Mouse (Mus musculus): ENCODE measurements around the gene Olfr1394. TPM values are rescaled to one million over a fixed set of nuclear protein-coding genes. Genes with fewer than 3 reads are reported as not detected.

The Olfr1394 gene
- polyA plus RNA-seq, 1 experiment from 2014 or later: not detected

DNA sequence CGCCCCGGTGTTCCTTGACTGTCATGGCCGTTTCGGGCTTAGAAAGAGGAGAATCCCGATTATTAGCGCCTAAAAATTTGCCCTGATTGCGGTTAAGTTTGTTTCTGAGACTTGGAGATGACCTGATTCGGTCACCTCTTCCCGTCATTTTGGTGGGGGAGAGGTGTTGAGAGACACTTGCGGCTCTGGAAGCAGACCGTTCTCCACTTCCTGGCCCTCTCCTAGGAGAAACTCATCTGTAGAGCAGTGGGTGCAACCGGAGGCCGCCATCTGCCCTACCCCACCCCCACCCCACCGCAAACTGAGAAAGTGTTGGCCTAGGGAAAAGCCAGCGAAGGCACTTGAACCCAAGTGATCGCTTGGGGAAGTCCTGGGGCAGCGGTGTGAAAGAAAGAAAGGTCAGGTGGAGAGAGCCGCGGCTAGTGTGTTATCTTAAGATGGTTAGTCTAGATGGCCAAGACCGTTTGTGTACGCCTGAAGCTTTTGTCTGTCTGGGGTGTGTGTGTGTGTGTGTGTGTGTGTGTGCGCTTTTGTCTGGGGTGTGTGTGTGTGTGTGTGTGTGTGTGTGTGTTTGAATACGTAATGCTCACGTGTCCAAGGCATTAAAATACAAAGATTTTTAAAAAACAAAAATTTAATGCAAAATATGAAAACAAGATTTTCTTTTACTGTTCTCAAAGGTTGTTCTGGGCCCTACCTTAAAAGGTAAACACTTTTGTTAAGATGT is 49.8 kb downstream of the Olfr1394 start:
- Histone ChIP-seq H3K36me3 (ENCODE audit: control insufficient read depth, insufficient read depth, low read length) (no peaks in the 10 kb centered on the region), H3K4me2 (replicated peaks; ENCODE audit: low read depth) (peak overlapping the region; percentile 83), H3K9me3 (ENCODE audit: control insufficient read depth, low read length) (no peaks in the 10 kb centered on the region), H3K27me3 (ENCODE audit: control insufficient read depth, insufficient read depth, low read length) (no peaks in the 10 kb centered on the region), H3K9ac (ENCODE audit: low read length) (peak overlapping the region; percentile 93), H3K4me3 (ENCODE audit: low read depth, low read length) (peak overlapping the region; percentile 85), H3K4me1 (replicated peaks; ENCODE audit: control insufficient read depth, insufficient read depth) (peaks cover 4% of the 10 kb centered on the region; the same call in 1 of the 2 replicates), H3K27ac (replicated peaks) (peak overlapping the region; percentile 99)
- no peak for TF ChIP-seq EP300 (optimal IDR thresholded peaks at IDR 0.05)
- no peak for TF ChIP-seq CTCF (IDR thresholded peaks at IDR 0.05; ENCODE audit: low read depth)
- WGBS: 0% methylated on average over 24 of the region's 24 CpGs
- peak; percentile 72 for ATAC-seq (ENCODE audit: low FRiP score, low TSS enrichment)
- DNase-seq (ENCODE audit: low spot score): peak; percentile 68

DNA sequence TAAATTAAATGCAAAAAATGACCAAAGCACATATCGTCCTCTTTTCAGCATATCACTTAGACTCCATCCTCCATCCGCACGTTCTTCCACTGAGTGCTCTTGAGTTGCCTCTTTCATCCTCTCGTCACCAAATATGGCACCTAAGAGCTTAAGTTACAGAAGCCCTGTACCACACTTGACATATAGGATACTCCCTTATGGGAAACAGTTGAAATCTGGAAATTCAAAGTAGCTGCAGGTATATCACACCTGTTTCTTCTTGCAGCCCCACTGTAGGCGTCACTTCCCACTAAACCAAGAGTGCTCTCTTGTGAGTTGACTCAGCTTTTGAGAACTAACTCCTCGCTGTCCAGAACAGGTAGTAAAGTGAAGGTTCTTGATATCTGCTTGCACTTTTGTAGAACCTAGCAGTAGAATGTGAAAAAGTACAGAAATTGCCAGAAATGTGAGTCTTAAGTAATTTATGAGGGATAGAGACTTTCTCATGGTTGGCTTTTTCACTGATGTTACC is 51.0 kb downstream of the Olfr1394 start:
- DNase-seq (ENCODE audit: low spot score): no peak
- Histone ChIP-seq H3K9me3 (ENCODE audit: control insufficient read depth, low read length) (no peaks in the 10 kb centered on the region), H3K36me3 (ENCODE audit: control insufficient read depth, insufficient read depth, low read length) (no peaks in the 10 kb centered on the region), H3K4me3 (ENCODE audit: low read depth, low read length) (no peak overlapping the region), H3K4me1 (replicated peaks; ENCODE audit: control insufficient read depth, insufficient read depth) (peaks cover 4% of the 10 kb centered on the region; the same call in 1 of the 2 replicates), H3K9ac (ENCODE audit: low read length) (no peak overlapping the region), H3K27me3 (ENCODE audit: control insufficient read depth, insufficient read depth, low read length) (no peaks in the 10 kb centered on the region), H3K27ac (replicated peaks) (no peak overlapping the region), H3K4me2 (replicated peaks; ENCODE audit: low read depth) (peak overlapping the region; percentile 83; the same call in 1 of the 2 replicates)
- WGBS: 71% methylated on average over 6 of the region's 6 CpGs
- no peak for ATAC-seq (ENCODE audit: low FRiP score, low TSS enrichment)
- TF ChIP-seq EP300 (optimal IDR thresholded peaks at IDR 0.05) (no peak), CTCF (IDR thresholded peaks at IDR 0.05; ENCODE audit: low read depth) (no peak)

DNA sequence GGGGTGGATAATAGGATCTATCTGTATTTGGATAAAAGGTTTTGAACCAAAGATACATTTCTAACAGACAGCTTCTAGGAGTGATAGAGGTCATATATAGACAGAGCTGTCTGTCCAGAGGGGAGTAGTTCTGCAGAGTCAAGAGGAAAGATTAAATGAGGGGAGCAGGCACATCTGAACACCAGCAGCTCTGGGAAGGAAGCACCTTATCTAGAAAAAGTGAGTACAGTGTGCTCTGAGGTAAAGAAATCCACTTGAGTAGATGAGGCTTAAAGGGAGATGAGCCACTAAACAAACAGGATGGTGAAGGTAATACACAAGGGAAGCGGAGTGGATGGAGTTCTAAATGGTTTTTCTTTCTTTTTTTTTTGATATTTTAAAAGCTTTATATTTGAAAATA is 53.3 kb downstream of the Olfr1394 start:
- 97% methylated on average over 1 of the region's 1 CpGs for WGBS
- Histone ChIP-seq H3K9ac (ENCODE audit: low read length) (no peak overlapping the region), H3K9me3 (ENCODE audit: control insufficient read depth, low read length) (no peaks in the 10 kb centered on the region), H3K27ac (replicated peaks) (no peak overlapping the region), H3K4me3 (ENCODE audit: low read depth, low read length) (no peak overlapping the region), H3K4me1 (replicated peaks; ENCODE audit: control insufficient read depth, insufficient read depth) (peaks cover 4% of the 10 kb centered on the region; the same call in 1 of the 2 replicates), H3K27me3 (ENCODE audit: control insufficient read depth, insufficient read depth, low read length) (no peaks in the 10 kb centered on the region), H3K36me3 (ENCODE audit: control insufficient read depth, insufficient read depth, low read length) (no peaks in the 10 kb centered on the region), H3K4me2 (replicated peaks; ENCODE audit: low read depth) (no peak overlapping the region)
- DNase-seq (ENCODE audit: low spot score) (no peak), ATAC-seq (ENCODE audit: low FRiP score, low TSS enrichment) (no peak)
- TF ChIP-seq CTCF (IDR thresholded peaks at IDR 0.05; ENCODE audit: low read depth) (no peak), EP300 (optimal IDR thresholded peaks at IDR 0.05) (no peak)

Other genes with a start within 250 kb of the Olfr1394 start
- gene Psme2b, start 208.2 kb upstream of the Olfr1394 start, polyA plus RNA-seq (2015; fragmentation: Nextera tagmentation; extraction: Ambion mirVana): 4.3 and 4.7 TPM in 2 replicates
- gene Olfr56, start 175.5 kb upstream of the Olfr1394 start, polyA plus RNA-seq (2015; fragmentation: Nextera tagmentation; extraction: Ambion mirVana): 0.15 and 0.16 TPM in 2 replicates
- gene 9930111J21Rik1, start 175.0 kb upstream of the Olfr1394 start, polyA plus RNA-seq (2015; fragmentation: Nextera tagmentation; extraction: Ambion mirVana): 0.34 and 0.48 TPM in 2 replicates
- 0.01 TPM in 1 of 2 replicates, not detected in the other for gene Gm12185, start 162.2 kb upstream of the Olfr1394 start, polyA plus RNA-seq (2015; fragmentation: Nextera tagmentation; extraction: Ambion mirVana)
- gene Tgtp1, start 160.2 kb upstream of the Olfr1394 start, polyA plus RNA-seq (2015; fragmentation: Nextera tagmentation; extraction: Ambion mirVana): 3.0 and 3.6 TPM in 2 replicates
- 0.40 and 0.46 TPM in 2 replicates for gene 9930111J21Rik2, start 103.1 kb upstream of the Olfr1394 start, polyA plus RNA-seq (2015; fragmentation: Nextera tagmentation; extraction: Ambion mirVana)
- gene Tgtp2, start 90.2 kb upstream of the Olfr1394 start, polyA plus RNA-seq (2015; fragmentation: Nextera tagmentation; extraction: Ambion mirVana): 0.69 and 1.2 TPM in 2 replicates
- 10.1 and 12.7 TPM in 2 replicates for gene Ifi47, start 77.8 kb upstream of the Olfr1394 start, polyA plus RNA-seq (2015; fragmentation: Nextera tagmentation; extraction: Ambion mirVana)
- 0.11 TPM in 1 of 2 replicates, not detected in the other for gene Olfr1396, start 39.5 kb upstream of the Olfr1394 start, polyA plus RNA-seq (2015; fragmentation: Nextera tagmentation; extraction: Ambion mirVana)
- gene Olfr1395, start 12.1 kb upstream of the Olfr1394 start, polyA plus RNA-seq (2015; fragmentation: Nextera tagmentation; extraction: Ambion mirVana): not detected in 2 replicates
- 0.31 and 0.44 TPM in 2 replicates for gene Btnl9, start 32.8 kb downstream of the Olfr1394 start, polyA plus RNA-seq (2015; fragmentation: Nextera tagmentation; extraction: Ambion mirVana)
- gene Zfp62, start 48.9 kb downstream of the Olfr1394 start, polyA plus RNA-seq (2015; fragmentation: Nextera tagmentation; extraction: Ambion mirVana): 9.9 and 10.0 TPM in 2 replicates
- 42.7 and 43.4 TPM in 2 replicates for gene Mgat1, start 89.8 kb downstream of the Olfr1394 start, polyA plus RNA-seq (2015; fragmentation: Nextera tagmentation; extraction: Ambion mirVana)
- not detected in 2 replicates for gene Olfr1393, start 123.9 kb downstream of the Olfr1394 start, polyA plus RNA-seq (2015; fragmentation: Nextera tagmentation; extraction: Ambion mirVana)
- 0.10 TPM in 1 of 2 replicates, not detected in the other for gene Olfr1392, start 130.9 kb downstream of the Olfr1394 start, polyA plus RNA-seq (2015; fragmentation: Nextera tagmentation; extraction: Ambion mirVana)
- gene Olfr10, start 150.4 kb downstream of the Olfr1394 start, polyA plus RNA-seq (2015; fragmentation: Nextera tagmentation; extraction: Ambion mirVana): not detected in 2 replicates
- gene Olfr1391, start 168.4 kb downstream of the Olfr1394 start, polyA plus RNA-seq (2015; fragmentation: Nextera tagmentation; extraction: Ambion mirVana): not detected in 2 replicates
- not detected in 2 replicates for gene Olfr1390, start 180.8 kb downstream of the Olfr1394 start, polyA plus RNA-seq (2015; fragmentation: Nextera tagmentation; extraction: Ambion mirVana)

Data from stomach, postnatal 0 days (tissue).